Mouse (Mus musculus): ENCODE results near the gene Nek4.

DNA sequence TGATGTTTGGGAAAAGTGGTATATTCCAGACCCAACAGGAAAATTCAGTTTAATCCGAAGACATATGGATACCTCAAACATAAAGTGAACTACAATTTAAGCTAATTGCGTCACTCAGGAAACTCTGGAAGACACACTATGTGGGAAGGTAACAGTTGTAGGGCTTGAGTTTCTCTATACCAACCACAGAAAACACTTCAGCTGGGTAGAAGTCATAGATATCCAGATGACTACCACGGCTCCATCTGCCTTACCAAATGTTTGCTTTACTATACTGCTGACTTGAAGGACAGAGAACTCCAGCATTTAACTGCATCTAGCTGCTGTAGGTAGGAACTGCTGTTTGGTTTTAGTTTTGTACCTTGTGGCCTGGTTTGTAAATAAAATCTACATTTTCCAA, 60.4 kb downstream of the Nek4 start:
- TF ChIP-seq GATA1 (IDR thresholded peaks at IDR 0.05; ENCODE audit: low read length): no peak
- TF ChIP-seq TAL1 (IDR thresholded peaks at IDR 0.05; ENCODE audit: low read length): no peak
